Mouse (Mus musculus) forebrain, embryonic 14.5 days (tissue): ENCODE results near the gene Ndufaf2. TPM values are rescaled to one million over a fixed set of nuclear protein-coding genes. Genes with fewer than 3 reads are reported as not detected.
A peak's percentile ranks its signal among the peaks of the same experiment; 100 is the strongest.

Experiments used
- ATAC-seq: fragments of 200-750 bp; cut with Nextera tagmentation; 2 replicates; pipeline ENCODE4 v1.8.0; 2017; ENCODE audit warnings: mild to moderate bottlenecking, moderate library complexity
- DNase-seq: peaks from one replicate; pipeline ENCODE4 v3.0.0-alpha.2; 2015; ENCODE audit warnings: low spot score
- H3K27ac ChIP-seq: fragments of 300-500 bp; sonication (generic); 2 replicates; pipeline ENCODE4 v1.5.1; 2014; ENCODE audit warnings: low read depth, mild to moderate bottlenecking, control low read depth, low read length, moderate library complexity
- H3K27me3 ChIP-seq: fragments of 300-500 bp; sonication (generic); replicated peaks from 2 replicates; pipeline ENCODE4 v1.6.1; 2014; ENCODE audit warnings: low read length, control low read depth, mixed read lengths; ENCODE audit not compliant: control insufficient read depth, insufficient read depth
- H3K36me3 ChIP-seq: fragments of 300-500 bp; sonication (generic); 2 replicates; pipeline ENCODE4 v1.6.1; 2014; ENCODE audit warnings: low read length, control low read depth; ENCODE audit not compliant: control insufficient read depth, insufficient read depth
- H3K4me1 ChIP-seq: fragments of 300-500 bp; sonication (generic); 2 replicates; pipeline ENCODE4 v1.6.1; 2014; ENCODE audit warnings: antibody characterized with exemption, low read length, control low read depth; ENCODE audit not compliant: control insufficient read depth, insufficient read depth
- H3K4me2 ChIP-seq: fragments of 300-500 bp; sonication (generic); 2 replicates; pipeline ENCODE4 v1.6.1; 2014; ENCODE audit warnings: mild to moderate bottlenecking, control low read depth, low read length
- H3K4me3 ChIP-seq: fragments of 300-500 bp; sonication (generic); 2 replicates; pipeline ENCODE4 v1.5.1; 2014; ENCODE audit warnings: low read depth, low read length, control low read depth
- H3K9ac ChIP-seq: fragments of 300-500 bp; sonication (generic); 2 replicates; pipeline ENCODE4 v1.6.1; 2014; ENCODE audit warnings: mild to moderate bottlenecking, low read length, control low read depth, moderate library complexity
- H3K9me3 ChIP-seq: fragments of 300-500 bp; sonication (generic); replicated peaks from 2 replicates; pipeline ENCODE4 v1.6.1; 2016; ENCODE audit warnings: low read length, control low read depth, mixed read lengths; ENCODE audit not compliant: control insufficient read depth
- WGBS: fragments of 180-500 bp; shearing (Covaris S2); extraction: QIAGEN DNeasy Blood & Tissue Kit; methylation state at CpG from one replicate; pipeline ENCODE4 v1.1.7; 2014; 5-methylcytosine and 5-hydroxymethylcytosine counted together
- polyA plus RNA-seq: library from polyadenylated mRNA; unstranded; fragments of >200 nt; fragmentation: Nextera tagmentation; extraction: Ambion mirVana; gene quantifications from 2 replicates; pipeline ENCODE4 v1.2.1, GENCODE M21; 2014

Gene Ndufaf2
- polyA plus RNA-seq, 1 experiment from 2014 or later: 84.5 TPM

DNA sequence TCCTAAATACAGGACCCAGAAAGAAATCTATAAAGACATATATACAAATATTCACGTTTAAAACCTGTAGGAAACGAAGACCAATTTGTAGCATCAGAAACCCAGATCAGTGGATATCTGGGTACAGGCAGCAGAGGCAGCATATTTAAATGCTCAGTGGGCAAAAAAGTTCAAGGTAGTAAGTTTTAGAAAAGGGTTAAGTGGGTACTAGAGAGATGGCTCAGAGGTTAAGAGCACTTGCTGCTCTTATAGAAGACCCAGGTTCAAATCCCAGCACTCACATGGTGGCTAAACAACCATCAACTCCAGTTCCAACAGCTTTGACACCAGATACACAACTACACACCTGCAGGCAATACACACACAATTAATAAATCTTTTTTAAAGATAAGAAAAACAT, 1.3 kb downstream of the Ndufaf2 start:
- H3K4me2 ChIP-seq: peak overlapping the region; percentile 58
- no peak for DNase-seq

GRCm38 (mm10) chr13:108152650-108153372, 5.6 kb downstream of the Ndufaf2 start:
- H3K4me2 ChIP-seq: no peak overlapping the region
- no peaks in the 10 kb centered on the region for H3K9me3 ChIP-seq
- no peaks in the 10 kb centered on the region for H3K27me3 ChIP-seq
- no peak overlapping the region for H3K4me3 ChIP-seq
- no peak overlapping the region for H3K27ac ChIP-seq
- 61% methylated on average over 8 of the region's 8 CpGs for WGBS
- H3K4me1 ChIP-seq: peaks cover 4% of the 10 kb centered on the region
- ATAC-seq (peak; percentile 67), DNase-seq (peak; percentile 90)
- H3K9ac ChIP-seq: no peak overlapping the region
- no peaks in the 10 kb centered on the region for H3K36me3 ChIP-seq

More for the DNA sequence above, 1.3 kb downstream of the Ndufaf2 start:
- Histone ChIP-seq H3K4me3 (no peak overlapping the region), H3K27ac (no peak overlapping the region), H3K9me3 (no peaks in the 10 kb centered on the region), H3K9ac (no peak overlapping the region), H3K36me3 (peaks cover 12% of the 10 kb centered on the region), H3K4me1 (peaks cover 12% of the 10 kb centered on the region), H3K27me3 (no peaks in the 10 kb centered on the region)
- ATAC-seq: no peak
- 80% methylated on average over 2 of the region's 2 CpGs for WGBS

DNA sequence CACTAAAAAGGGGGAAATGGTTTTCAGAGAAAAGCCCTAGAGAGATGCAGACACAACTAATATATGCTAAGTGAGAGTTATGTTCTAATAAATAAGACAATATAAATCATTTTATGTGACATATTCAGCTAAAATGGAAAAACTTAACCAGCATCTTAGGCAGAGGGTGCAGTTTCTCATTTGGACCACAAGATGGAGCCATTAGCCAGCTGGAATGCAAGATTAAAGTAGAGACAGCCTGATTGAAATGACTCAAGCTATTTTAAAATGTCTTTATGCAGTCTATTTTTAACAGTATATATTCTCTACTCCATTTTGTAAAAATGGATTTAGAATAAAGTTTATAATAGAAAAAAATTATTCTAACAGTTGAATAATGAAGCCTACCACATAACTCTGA, 6.6 kb downstream of the Ndufaf2 start:
- DNase-seq (peak; percentile 60), ATAC-seq (no peak)
- H3K4me1 ChIP-seq: no peaks in the 10 kb centered on the region
- no peak overlapping the region for H3K9ac ChIP-seq
- no peak overlapping the region for H3K4me2 ChIP-seq
- no peak overlapping the region for H3K4me3 ChIP-seq
- H3K36me3 ChIP-seq: no peaks in the 10 kb centered on the region
- no peak overlapping the region for H3K27ac ChIP-seq
- no peaks in the 10 kb centered on the region for H3K9me3 ChIP-seq
- H3K27me3 ChIP-seq: no peaks in the 10 kb centered on the region

- H3K4me1 ChIP-seq: no peaks in the 10 kb centered on the region
- 93% methylated on average over 8 of the region's 8 CpGs for WGBS
- no peak for ATAC-seq
- H3K27ac ChIP-seq: no peak overlapping the region
- no peaks in the 10 kb centered on the region for H3K27me3 ChIP-seq
- H3K4me3 ChIP-seq: no peak overlapping the region
- H3K9me3 ChIP-seq: no peaks in the 10 kb centered on the region
- H3K9ac ChIP-seq: no peak overlapping the region
- H3K36me3 ChIP-seq: no peaks in the 10 kb centered on the region
- H3K4me2 ChIP-seq: no peak overlapping the region
- no peak for DNase-seq
These were observed 14.3 kb downstream of the Ndufaf2 start for GRCm38 (mm10) chr13:108144086-108144485.

GRCm38 (mm10) chr13:108138403-108138977, 19.9 kb downstream of the Ndufaf2 start:
- WGBS: 80% methylated on average over 5 of the region's 5 CpGs
- no peaks in the 10 kb centered on the region for H3K4me1 ChIP-seq
- no peak overlapping the region for H3K4me3 ChIP-seq
- H3K9me3 ChIP-seq: no peaks in the 10 kb centered on the region
- no peak overlapping the region for H3K4me2 ChIP-seq
- DNase-seq (no peak), ATAC-seq (no peak)
- no peaks in the 10 kb centered on the region for H3K36me3 ChIP-seq
- no peak overlapping the region for H3K9ac ChIP-seq
- H3K27me3 ChIP-seq: no peaks in the 10 kb centered on the region
- H3K27ac ChIP-seq: no peak overlapping the region

DNA sequence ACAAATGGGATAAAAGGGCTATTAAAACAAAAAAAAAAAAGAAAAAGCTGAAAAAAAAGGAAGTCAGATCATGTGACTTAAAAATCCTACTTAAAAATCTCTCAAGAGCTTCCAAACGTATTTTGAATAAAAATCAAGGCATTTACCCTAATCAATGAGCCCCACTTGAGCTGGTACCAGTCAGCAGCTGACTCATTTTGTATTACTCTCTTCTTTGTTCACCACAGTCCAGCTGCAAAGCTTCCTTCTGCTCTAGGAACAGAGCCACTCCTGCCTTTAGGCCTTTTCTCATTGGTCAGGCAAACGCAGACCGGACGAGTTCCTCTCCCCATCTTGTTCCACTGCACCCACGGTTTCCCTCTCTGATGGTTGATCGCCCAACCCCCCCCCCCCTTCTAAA, 22.8 kb downstream of the Ndufaf2 start:
- WGBS: 71% methylated on average over 6 of the region's 6 CpGs

GRCm38 (mm10) chr13:108132031-108132819, 26.2 kb downstream of the Ndufaf2 start:
- Histone ChIP-seq H3K4me1 (no peaks in the 10 kb centered on the region), H3K36me3 (no peaks in the 10 kb centered on the region), H3K4me3 (no peak overlapping the region), H3K9ac (no peak overlapping the region), H3K27ac (no peak overlapping the region), H3K27me3 (no peaks in the 10 kb centered on the region), H3K9me3 (no peaks in the 10 kb centered on the region), H3K4me2 (no peak overlapping the region)
- WGBS: 68% methylated on average over 6 of the region's 6 CpGs
- no peak for ATAC-seq
- DNase-seq: peak; percentile 23

More for the DNA sequence above, 22.8 kb downstream of the Ndufaf2 start:
- no peak overlapping the region for H3K4me2 ChIP-seq
- H3K36me3 ChIP-seq: no peaks in the 10 kb centered on the region
- H3K4me3 ChIP-seq: no peak overlapping the region
- DNase-seq (peak; percentile 42), ATAC-seq (no peak)
- no peaks in the 10 kb centered on the region for H3K27me3 ChIP-seq
- H3K9ac ChIP-seq: no peak overlapping the region
- H3K9me3 ChIP-seq: no peaks in the 10 kb centered on the region
- no peak overlapping the region for H3K27ac ChIP-seq
- H3K4me1 ChIP-seq: no peaks in the 10 kb centered on the region

- no peak overlapping the region for H3K4me2 ChIP-seq
- no peak overlapping the region for H3K27ac ChIP-seq
- no peaks in the 10 kb centered on the region for H3K9me3 ChIP-seq
- H3K9ac ChIP-seq: no peak overlapping the region
- H3K4me1 ChIP-seq: no peaks in the 10 kb centered on the region
- WGBS: 92% methylated on average over 5 of the region's 5 CpGs
- DNase-seq: no peak
- no peak overlapping the region for H3K4me3 ChIP-seq
- no peak for ATAC-seq
- no peaks in the 10 kb centered on the region for H3K36me3 ChIP-seq
- no peaks in the 10 kb centered on the region for H3K27me3 ChIP-seq
These were observed 27.7 kb downstream of the Ndufaf2 start for GRCm38 (mm10) chr13:108130737-108131136.

DNA sequence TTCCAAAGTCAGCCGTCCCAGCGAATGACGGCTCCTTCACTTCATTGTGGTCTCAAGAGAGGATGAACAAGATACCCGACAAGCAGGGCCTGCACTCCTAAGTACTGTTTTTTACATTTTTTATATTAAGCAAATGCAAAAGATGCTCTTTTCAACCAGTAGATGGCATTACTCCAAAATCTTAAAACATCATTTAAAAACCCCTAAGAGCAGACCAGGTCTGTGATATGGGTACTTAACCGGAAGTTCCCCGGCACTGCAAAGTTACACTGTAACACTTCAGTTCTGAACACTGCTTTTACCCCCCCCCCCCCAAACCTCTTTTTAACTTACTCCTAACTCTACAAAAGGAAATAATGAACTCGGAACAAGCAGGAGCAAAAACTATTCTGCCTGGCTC, 29.4 kb downstream of the Ndufaf2 start:
- DNase-seq (peak; percentile 47), ATAC-seq (no peak)
- no peaks in the 10 kb centered on the region for H3K4me1 ChIP-seq
- H3K4me2 ChIP-seq: no peak overlapping the region
- WGBS: 57% methylated on average over 7 of the region's 7 CpGs
- H3K9me3 ChIP-seq: no peaks in the 10 kb centered on the region
- H3K9ac ChIP-seq: no peak overlapping the region
- H3K4me3 ChIP-seq: no peak overlapping the region
- no peaks in the 10 kb centered on the region for H3K27me3 ChIP-seq
- H3K36me3 ChIP-seq: no peaks in the 10 kb centered on the region
- no peak overlapping the region for H3K27ac ChIP-seq
